Mouse (Mus musculus): ENCODE measurements around the gene P2ry6. TPM values are rescaled to one million over a fixed set of nuclear protein-coding genes. Genes with fewer than 3 reads are reported as not detected.
A peak's percentile ranks its signal among the peaks of the same experiment; 100 is the strongest.

P2ry6 gene
- total RNA-seq, 2 experiments from 2014 or later, result not detected

- ATAC-seq (replicated peaks; ENCODE audit: poor library complexity, severe bottlenecking), result peak; percentile 35; the same call in 1 of the 2 replicates
Measured at GRCm38 (mm10) chr7:100990636-100991311, 16.3 kb upstream of the P2ry6 start.

GRCm38 (mm10) chr7:100988092-100988491 lies 13.6 kb upstream of the P2ry6 start:
- ATAC-seq (replicated peaks; ENCODE audit: poor library complexity, severe bottlenecking), result peak; percentile 36; the same call in 1 of the 2 replicates

GRCm38 (mm10) chr7:100984452-100985395 lies 10.3 kb upstream of the P2ry6 start:
- peak; percentile 56 for ATAC-seq (replicated peaks; ENCODE audit: poor library complexity, severe bottlenecking)

- peak; percentile 55 for ATAC-seq (replicated peaks; ENCODE audit: poor library complexity, severe bottlenecking)
Measured at GRCm38 (mm10) chr7:100979175-100979574, 4.7 kb upstream of the P2ry6 start.

- ATAC-seq (replicated peaks; ENCODE audit: poor library complexity, severe bottlenecking), result no peak
Measured at GRCm38 (mm10) chr7:100978171-100978570, 3.7 kb upstream of the P2ry6 start.

- ATAC-seq (replicated peaks; ENCODE audit: poor library complexity, severe bottlenecking), result no peak
Measured at GRCm38 (mm10) chr7:100972875-100973274, 1.6 kb downstream of the P2ry6 start.

- no peak for ATAC-seq (replicated peaks; ENCODE audit: poor library complexity, severe bottlenecking)
Measured at GRCm38 (mm10) chr7:100968874-100969659, 5.4 kb downstream of the P2ry6 start.

- ATAC-seq (replicated peaks; ENCODE audit: poor library complexity, severe bottlenecking), result no peak
Measured at GRCm38 (mm10) chr7:100968376-100968775, 6.1 kb downstream of the P2ry6 start.

GRCm38 (mm10) chr7:100967850-100968249 lies 6.6 kb downstream of the P2ry6 start:
- no peak for ATAC-seq (replicated peaks; ENCODE audit: poor library complexity, severe bottlenecking)

GRCm38 (mm10) chr7:100966014-100966413 lies 8.4 kb downstream of the P2ry6 start:
- ATAC-seq (replicated peaks; ENCODE audit: poor library complexity, severe bottlenecking), result no peak

GRCm38 (mm10) chr7:100965079-100965478 lies 9.4 kb downstream of the P2ry6 start:
- peak; percentile 47 for ATAC-seq (replicated peaks; ENCODE audit: poor library complexity, severe bottlenecking)

- ATAC-seq (replicated peaks; ENCODE audit: poor library complexity, severe bottlenecking), result peak; percentile 93
Measured at GRCm38 (mm10) chr7:100964242-100964641, 10.2 kb downstream of the P2ry6 start.

- ATAC-seq (replicated peaks; ENCODE audit: poor library complexity, severe bottlenecking), result no peak
Measured at GRCm38 (mm10) chr7:100963381-100963780, 11.1 kb downstream of the P2ry6 start.

- ATAC-seq (replicated peaks; ENCODE audit: poor library complexity, severe bottlenecking), result peak; percentile 46
Measured at GRCm38 (mm10) chr7:100961146-100961545, 13.3 kb downstream of the P2ry6 start.

GRCm38 (mm10) chr7:100960462-100960861 lies 14.0 kb downstream of the P2ry6 start:
- ATAC-seq (replicated peaks; ENCODE audit: poor library complexity, severe bottlenecking), result no peak

GRCm38 (mm10) chr7:100958426-100958825 lies 16.0 kb downstream of the P2ry6 start:
- peak; percentile 51 for ATAC-seq (replicated peaks; ENCODE audit: poor library complexity, severe bottlenecking)

- no peak for ATAC-seq (replicated peaks; ENCODE audit: poor library complexity, severe bottlenecking)
Measured at GRCm38 (mm10) chr7:100952686-100953085, 21.8 kb downstream of the P2ry6 start.

GRCm38 (mm10) chr7:100951903-100952302 lies 22.5 kb downstream of the P2ry6 start:
- peak; percentile 48 for ATAC-seq (replicated peaks; ENCODE audit: poor library complexity, severe bottlenecking)

- ATAC-seq (replicated peaks; ENCODE audit: poor library complexity, severe bottlenecking), result peak; percentile 89
Measured at GRCm38 (mm10) chr7:100950481-100951010, 23.9 kb downstream of the P2ry6 start.

GRCm38 (mm10) chr7:100950031-100950430 lies 24.4 kb downstream of the P2ry6 start:
- ATAC-seq (replicated peaks; ENCODE audit: poor library complexity, severe bottlenecking), result no peak
